Mouse (Mus musculus): ENCODE data around the gene Iffo1. TPM values are rescaled to one million over a fixed set of nuclear protein-coding genes. Genes with fewer than 3 reads are reported as not detected.
A peak's percentile ranks its signal among the peaks of the same experiment; 100 is the strongest.
"Not testable (repeated sequence)": the region's sequence is repeated elsewhere in the genome, so short reads cannot be mapped to it uniquely, and the experiment has no call there.

Iffo1 gene
- polyA plus RNA-seq, 1 experiment: 51.8 TPM

GRCm38 (mm10) chr6:125156903-125157614 lies 12.0 kb downstream of the Iffo1 start:
- Histone ChIP-seq H3K4me3 (ENCODE audit: insufficient read depth, low read length) (no peak overlapping the region), H3K4me1 (ENCODE audit: control insufficient read depth, insufficient read depth, low read length) (no peaks in the 10 kb centered on the region), H3K27ac (ENCODE audit: insufficient read depth, low read depth, low read length) (no peak overlapping the region)
- TF ChIP-seq POLR2A (IDR thresholded peaks at IDR 0.05; ENCODE audit: borderline replicate concordance, low read depth, low read length) (no peak), CTCF (IDR thresholded peaks at IDR 0.05; ENCODE audit: low read depth, low read length) (no peak)

GRCm38 (mm10) chr6:125158944-125159492 lies 14.0 kb downstream of the Iffo1 start:
- Histone ChIP-seq H3K4me1 (ENCODE audit: control insufficient read depth, insufficient read depth, low read length) (peaks cover 3% of the 10 kb centered on the region), H3K4me3 (ENCODE audit: insufficient read depth, low read length) (no peak overlapping the region)
- TF ChIP-seq CTCF (IDR thresholded peaks at IDR 0.05; ENCODE audit: low read depth, low read length) (no peak), POLR2A (IDR thresholded peaks at IDR 0.05; ENCODE audit: borderline replicate concordance, low read depth, low read length) (no peak)

GRCm38 (mm10) chr6:125159773-125160557 lies 14.9 kb downstream of the Iffo1 start:
- H3K4me1 ChIP-seq (ENCODE audit: control insufficient read depth, insufficient read depth, low read length): peaks cover 3% of the 10 kb centered on the region
- no peak for TF ChIP-seq CTCF (IDR thresholded peaks at IDR 0.05; ENCODE audit: low read depth, low read length)
- TF ChIP-seq POLR2A (IDR thresholded peaks at IDR 0.05; ENCODE audit: borderline replicate concordance, low read depth, low read length): no peak
- no peak overlapping the region for H3K27ac ChIP-seq (ENCODE audit: insufficient read depth, low read depth, low read length)
- no peak overlapping the region for H3K4me3 ChIP-seq (ENCODE audit: insufficient read depth, low read length)

More at GRCm38 (mm10) chr6:125158944-125159492, 14.0 kb downstream of the Iffo1 start:
- H3K27ac ChIP-seq (ENCODE audit: insufficient read depth, low read depth, low read length): no peak overlapping the region

DNA sequence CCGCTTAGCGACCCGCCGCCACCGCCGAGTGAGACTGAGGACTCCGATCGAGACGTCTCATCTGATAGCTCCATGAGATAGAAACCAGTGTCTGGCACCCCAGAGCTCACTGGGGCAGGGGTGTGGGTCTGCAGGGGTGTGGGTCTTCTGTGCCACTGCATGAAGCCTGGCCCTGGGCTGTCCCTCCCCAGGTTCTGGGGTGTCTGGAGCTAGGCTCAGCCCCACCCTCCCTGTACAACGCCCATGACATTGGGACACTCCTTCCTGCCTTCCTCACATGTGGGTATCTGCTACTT lies 15.5 kb downstream of the Iffo1 start:
- H3K27ac ChIP-seq (ENCODE audit: insufficient read depth, low read depth, low read length): no peak overlapping the region
- peaks cover 3% of the 10 kb centered on the region for H3K4me1 ChIP-seq (ENCODE audit: control insufficient read depth, insufficient read depth, low read length)
- H3K4me3 ChIP-seq (ENCODE audit: insufficient read depth, low read length): no peak overlapping the region
- TF ChIP-seq CTCF (IDR thresholded peaks at IDR 0.05; ENCODE audit: low read depth, low read length) (no peak), POLR2A (IDR thresholded peaks at IDR 0.05; ENCODE audit: borderline replicate concordance, low read depth, low read length) (no peak)

DNA sequence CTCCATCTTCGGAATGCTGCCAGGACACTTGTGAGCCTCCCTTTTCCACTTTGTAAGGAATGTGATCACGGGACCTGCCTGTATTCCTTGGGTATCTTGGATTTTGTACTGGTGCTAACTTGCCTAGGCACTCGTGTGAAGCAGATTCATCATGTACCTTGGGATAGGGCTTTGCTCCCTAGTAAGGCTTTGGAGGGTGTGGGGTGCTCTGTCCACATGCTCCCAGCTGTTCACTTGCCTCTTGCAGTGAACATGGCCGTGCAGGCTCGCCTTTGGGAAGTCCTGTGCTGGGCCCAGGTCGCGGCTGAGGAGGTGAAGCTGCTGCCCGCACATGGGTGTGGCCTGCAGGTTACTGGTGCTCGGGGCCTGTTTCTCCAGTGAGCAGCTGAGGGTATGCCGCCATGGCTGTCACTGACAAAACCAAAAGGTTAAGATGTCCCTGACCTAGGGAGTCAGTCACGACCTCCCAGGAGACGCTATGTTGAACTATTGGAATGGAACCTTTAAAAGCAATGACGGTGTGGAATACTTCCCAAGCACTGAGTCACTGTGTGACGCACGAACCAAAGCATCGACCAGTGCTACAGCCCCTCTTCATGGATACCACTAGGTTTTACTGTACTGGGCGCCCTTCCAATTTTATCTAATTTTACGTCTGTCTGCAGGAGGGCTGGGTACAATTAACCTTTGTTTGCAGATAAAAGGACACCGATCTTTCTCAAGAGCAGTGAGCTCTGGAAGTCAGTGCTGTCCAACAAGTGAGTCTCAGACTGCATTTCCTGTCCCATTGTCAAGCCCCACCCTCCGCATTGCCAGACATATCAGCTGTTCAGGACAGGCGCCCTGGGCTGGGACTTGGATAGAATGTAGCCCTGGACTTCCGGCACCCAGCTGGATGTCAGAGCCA lies 16.1 kb downstream of the Iffo1 start:
- Histone ChIP-seq H3K27ac (ENCODE audit: insufficient read depth, low read depth, low read length) (no peak overlapping the region), H3K4me3 (ENCODE audit: insufficient read depth, low read length) (no peak overlapping the region), H3K4me1 (ENCODE audit: control insufficient read depth, insufficient read depth, low read length) (peaks cover 3% of the 10 kb centered on the region)
- TF ChIP-seq POLR2A (IDR thresholded peaks at IDR 0.05; ENCODE audit: borderline replicate concordance, low read depth, low read length) (no peak), CTCF (IDR thresholded peaks at IDR 0.05; ENCODE audit: low read depth, low read length) (no peak)

GRCm38 (mm10) chr6:125161971-125162370 lies 16.9 kb downstream of the Iffo1 start:
- not testable (repeated sequence) for H3K4me3 ChIP-seq (ENCODE audit: insufficient read depth, low read length); H3K27ac ChIP-seq (ENCODE audit: insufficient read depth, low read depth, low read length); H3K4me1 ChIP-seq (ENCODE audit: control insufficient read depth, insufficient read depth, low read length)
- TF ChIP-seq CTCF (IDR thresholded peaks at IDR 0.05; ENCODE audit: low read depth, low read length): 0 out of 2 replicates have a peak, but pooled peaks have one; percentile 4

DNA sequence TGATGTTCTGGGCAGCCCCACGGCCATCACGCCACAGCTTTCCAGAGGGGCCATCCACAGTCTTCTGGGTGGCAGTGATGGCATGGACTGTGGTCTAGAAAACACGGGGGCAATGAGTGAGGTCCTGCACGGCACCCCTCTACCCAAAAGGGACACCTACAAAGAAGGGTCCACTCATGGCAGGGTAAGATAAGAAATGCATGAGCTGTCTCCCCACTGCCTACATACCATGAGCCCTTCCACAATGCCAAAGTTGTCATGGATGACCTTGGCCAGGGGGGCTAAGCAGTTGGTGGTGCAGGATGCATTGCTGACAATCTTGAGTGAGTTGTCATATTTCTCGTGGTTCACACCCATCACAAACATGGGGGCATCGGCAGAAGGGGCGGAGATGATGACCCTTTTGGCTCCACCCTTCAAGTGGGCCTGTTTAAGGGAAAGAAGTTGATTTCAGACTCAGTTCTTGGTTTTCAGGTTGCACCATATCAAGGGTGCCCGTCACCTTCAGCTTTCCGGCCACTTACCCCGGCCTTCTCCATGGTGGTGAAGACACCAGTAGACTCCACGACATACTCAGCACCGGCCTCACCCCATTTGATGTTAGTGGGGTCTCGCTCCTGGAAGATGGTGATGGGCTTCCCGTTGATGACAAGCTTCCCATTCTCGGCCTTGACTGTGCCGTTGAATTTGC lies 17.7 kb downstream of the Iffo1 start:
- H3K4me3 ChIP-seq (ENCODE audit: insufficient read depth, low read length): peak overlapping the region; percentile 19
- H3K4me1 ChIP-seq (ENCODE audit: control insufficient read depth, insufficient read depth, low read length); H3K27ac ChIP-seq (ENCODE audit: insufficient read depth, low read depth, low read length): not testable (repeated sequence)

GRCm38 (mm10) chr6:125163801-125164657 lies 19.0 kb downstream of the Iffo1 start:
- H3K4me1 ChIP-seq (ENCODE audit: control insufficient read depth, insufficient read depth, low read length): peaks cover 12% of the 10 kb centered on the region
- peak overlapping the region; percentile 92 for H3K4me3 ChIP-seq (ENCODE audit: insufficient read depth, low read length)
- no peak for TF ChIP-seq POLR2A (IDR thresholded peaks at IDR 0.05; ENCODE audit: borderline replicate concordance, low read depth, low read length)
- TF ChIP-seq CTCF (IDR thresholded peaks at IDR 0.05; ENCODE audit: low read depth, low read length): no peak
- peak overlapping the region; percentile 85 for H3K27ac ChIP-seq (ENCODE audit: insufficient read depth, low read depth, low read length)

Data from bone marrow macrophage, adult 2 months (primary cell).